Mouse (Mus musculus) stomach, postnatal 0 days (tissue): Measurements from ENCODE around the gene Sec22c. TPM values are rescaled to one million over a fixed set of nuclear protein-coding genes. Genes with fewer than 3 reads are reported as not detected.

Experiments
- ATAC-seq: fragments of 200-750 bp; cut with Nextera tagmentation; 2 replicates; pipeline ENCODE4 v1.8.0; 2017; ENCODE audit not compliant: low FRiP score, low TSS enrichment
- DNase-seq: peaks from one replicate; pipeline ENCODE4 v3.0.0-alpha.2; 2016; ENCODE audit warnings: low spot score
- H3K27ac ChIP-seq: fragments of 300-500 bp; sonication (generic); replicated peaks from 2 replicates; pipeline ENCODE4 v1.5.1; 2014; ENCODE audit warnings: mild to moderate bottlenecking, control low read depth
- H3K27me3 ChIP-seq: fragments of 300-500 bp; sonication (generic); 2 replicates; pipeline ENCODE4 v1.6.1; 2014; ENCODE audit warnings: low read length; ENCODE audit not compliant: control insufficient read depth, insufficient read depth
- H3K36me3 ChIP-seq: fragments of 300-500 bp; sonication (generic); 2 replicates; pipeline ENCODE4 v1.6.1; 2014; ENCODE audit warnings: low read length, mixed read lengths; ENCODE audit not compliant: control insufficient read depth, insufficient read depth
- H3K4me1 ChIP-seq: fragments of 300-500 bp; sonication (generic); replicated peaks from 2 replicates; pipeline ENCODE4 v1.6.1; 2014; ENCODE audit warnings: antibody characterized with exemption; ENCODE audit not compliant: control insufficient read depth, insufficient read depth
- H3K4me2 ChIP-seq: fragments of 300-500 bp; sonication (generic); replicated peaks from 2 replicates; pipeline ENCODE4 v1.6.1; 2014; ENCODE audit warnings: low read depth, mild to moderate bottlenecking, control low read depth, moderate library complexity
- H3K4me3 ChIP-seq: fragments of 300-500 bp; sonication (generic); 2 replicates; pipeline ENCODE4 v1.5.1; 2014; ENCODE audit warnings: low read depth, low read length, control low read depth
- H3K9ac ChIP-seq: fragments of 300-500 bp; sonication (generic); 2 replicates; pipeline ENCODE4 v1.6.1; 2014; ENCODE audit warnings: mild to moderate bottlenecking, low read length, control low read depth, mixed read lengths
- H3K9me3 ChIP-seq: fragments of 300-500 bp; sonication (generic); 2 replicates; pipeline ENCODE4 v1.6.1; 2016; ENCODE audit warnings: low read length; ENCODE audit not compliant: control insufficient read depth
- CTCF ChIP-seq: IDR thresholded peaks from 2 replicates; pipeline ENCODE4 v1.5.1; 2016; ENCODE audit warnings: antibody characterized with exemption, low read depth, mild to moderate bottlenecking, moderate library complexity
- EP300 ChIP-seq: optimal IDR thresholded peaks from 2 replicates; pipeline ENCODE3; 2016; ENCODE audit warnings: antibody characterized with exemption
- WGBS: fragments of 180-500 bp; shearing (Covaris S2); extraction: QIAGEN DNeasy Blood & Tissue Kit; methylation state at CpG from one replicate; pipeline ENCODE4 v1.1.7; 2014; 5-methylcytosine and 5-hydroxymethylcytosine counted together
- polyA plus RNA-seq: library from polyadenylated mRNA; unstranded; fragments of >200 nt; fragmentation: Nextera tagmentation; extraction: Ambion mirVana; gene quantifications from 2 replicates; pipeline ENCODE4 v1.2.1, GENCODE M21; 2015

Sec22c gene
- polyA plus RNA-seq, 1 experiment from 2014 or later = 6.8 TPM

DNA sequence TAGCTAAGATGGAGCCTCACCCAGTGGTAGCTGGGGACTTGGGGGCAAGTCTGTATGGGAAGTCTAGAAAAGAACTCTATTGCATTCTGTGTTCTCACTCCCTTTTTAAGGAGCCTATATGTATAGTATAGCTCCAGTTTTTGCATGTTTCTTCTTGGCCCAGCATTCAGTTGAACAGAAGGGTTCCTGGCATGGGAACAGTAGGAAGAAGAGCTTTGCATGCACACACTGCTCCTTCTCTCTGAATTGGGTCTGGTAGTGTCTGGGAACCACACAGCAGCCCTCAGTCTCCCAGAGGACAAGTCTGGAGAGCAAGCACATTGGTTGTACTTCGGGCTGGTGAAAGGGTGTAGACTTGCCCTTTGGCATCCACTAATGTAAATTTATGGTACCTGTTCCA, 74.7 kb downstream of the Sec22c start:
- DNase-seq (no peak), ATAC-seq (no peak)
- H3K4me3 ChIP-seq = no peak overlapping the region
- no peak overlapping the region for H3K9ac ChIP-seq
- no peaks in the 10 kb centered on the region for H3K36me3 ChIP-seq
- no peaks in the 10 kb centered on the region for H3K27me3 ChIP-seq
- H3K4me2 ChIP-seq = no peak overlapping the region
- no peak for TF ChIP-seq CTCF
- no peak for TF ChIP-seq EP300
- 77% methylated on average over 1 of the region's 1 CpGs for WGBS
- H3K4me1 ChIP-seq = no peaks in the 10 kb centered on the region
- no peak overlapping the region for H3K27ac ChIP-seq
- H3K9me3 ChIP-seq = no peaks in the 10 kb centered on the region

Other genes with a start within 250 kb of the Sec22c start
- gene Cck, start 209.8 kb downstream of the Sec22c start, polyA plus RNA-seq = 2.4 and 2.5 TPM in 2 replicates
- gene Lyzl4, start 63.4 kb downstream of the Sec22c start, polyA plus RNA-seq = 0.15 and 0.21 TPM in 2 replicates
- gene Vipr1, start 62.8 kb downstream of the Sec22c start, polyA plus RNA-seq = 0.47 and 0.51 TPM in 2 replicates
- gene Ss18l2, start 4.8 kb upstream of the Sec22c start, polyA plus RNA-seq = 106 and 119 TPM in 2 replicates
- gene Nktr, start 13.7 kb upstream of the Sec22c start, polyA plus RNA-seq = 27.7 and 32.0 TPM in 2 replicates
- gene Zfp651, start 53.8 kb upstream of the Sec22c start, polyA plus RNA-seq = 8.0 and 10.5 TPM in 2 replicates
- 0.42 and 0.46 TPM in 2 replicates for gene Klhl40, start 72.1 kb upstream of the Sec22c start, polyA plus RNA-seq
- gene Hhatl, start 87.0 kb upstream of the Sec22c start, polyA plus RNA-seq = 1.5 and 2.0 TPM in 2 replicates
- gene Ccdc13, start 134.0 kb upstream of the Sec22c start, polyA plus RNA-seq = 0.16 and 0.19 TPM in 2 replicates
- 631 and 679 TPM in 2 replicates for gene Higd1a, start 152.9 kb upstream of the Sec22c start, polyA plus RNA-seq
- gene Ackr2, start 192.9 kb upstream of the Sec22c start, polyA plus RNA-seq = 0.28 and 0.35 TPM in 2 replicates
- 0.85 and 1.2 TPM in 2 replicates for gene Cyp8b1, start 210.8 kb upstream of the Sec22c start, polyA plus RNA-seq
- 2.7 and 2.8 TPM in 2 replicates for gene Fam198a, start 245.5 kb upstream of the Sec22c start, polyA plus RNA-seq